12 mouse cellular contexts compared by ENCODE assay signal in genomic region chr4:14077505-14078145, GRCm38 (mm10).
DNase-seq lines count a peak whose midpoint lies in the region; ATAC-seq lines count a peak whose summit lies in the region.
"Had no signal": no experiment of that assay in that cellular context is flagged by ENCODE, and none has a peak within 500 bp of the region (broad histone marks: within the 10 kb centered on the region; RNA-seq: fewer than 3 reads in every experiment).

No protein-coding gene starts in this region.

- DNase-seq in frontal cortex, postnatal 36 days (ENCODE audit: low spot score in 2 of 2) = no peak
- DNase-seq in retina, embryonic 14.5 days (ENCODE audit: low spot score) = peak; percentile 20
- DNase-seq in retina, postnatal 1 day = no peak
- peak; percentile 34 to 35 for DNase-seq in cerebellum, postnatal 36 days
- no peak for DNase-seq in gastrocnemius, postnatal 14 days
- DNase-seq in thymus, postnatal 0 days (ENCODE audit: low spot score) = no peak
- DNase-seq in left cerebral cortex, adult 11 months (ENCODE audit: low spot score) = no peak
- DNase-seq: adrenal gland, postnatal 25 days; heart, adult 18-20 months; lung, postnatal 36 days had no signal

- intact Hi-C loops in gastrocnemius, postnatal 14 days (cut with DNase I; ENCODE audit: low total_unique reads) = no loop called here

- 0 out of 2 replicates have a peak, but pooled peaks have one; percentile 24 for ATAC-seq in frontal cortex, adult (ENCODE audit: low TSS enrichment)
- ATAC-seq: midbrain, embryonic 16.5 days had no signal

Comparison
In these comparisons a context has a peak if more than half of its experiments do, and no peak if none do; other contexts are left out.
1. DNase-seq: peak in retina, embryonic 14.5 days (single experiment) and cerebellum, postnatal 36 days (2 of 2); none in frontal cortex, postnatal 36 days (0 of 2), retina, postnatal 1 day (single experiment), gastrocnemius, postnatal 14 days (single experiment), thymus, postnatal 0 days (single experiment) and left cerebral cortex, adult 11 months (single experiment).